Mouse (Mus musculus) CH12.LX (cell line): ENCODE measurements around the gene Pgpep1l. TPM values are rescaled to one million over a fixed set of nuclear protein-coding genes. Genes with fewer than 3 reads are reported as not detected.

Experiments used
- DNase-seq: peaks from one replicate; pipeline ENCODE4 v3.0.0-alpha.2; 2013; ENCODE audit errors: extremely low read depth
- H3K27ac ChIP-seq: 2 replicates; pipeline ENCODE4 v1.5.1; 2012; ENCODE audit warnings: low read depth, mild to moderate bottlenecking, control low read depth, moderate library complexity; ENCODE audit not compliant: insufficient read depth
- H3K27me3 ChIP-seq: replicated peaks from 2 replicates; pipeline ENCODE3; 2012; ENCODE audit warnings: inconsistent platforms
- H3K36me3 ChIP-seq, 2 experiments: replicated peaks in 1 of 2; 2 replicates each; pipeline versions ENCODE3 to v1.6.1; 2012; ENCODE audit warnings: inconsistent platforms in 1 of 2, low read length in 1 of 2, mild to moderate bottlenecking in 1 of 2, mixed read lengths in 1 of 2, moderate library complexity in 1 of 2; ENCODE audit not compliant: control insufficient read depth in 1 of 2, insufficient read depth in 1 of 2
- H3K4me1 ChIP-seq, 2 experiments: 2 replicates each; pipeline ENCODE4 v1.6.1; 2012; ENCODE audit warnings: inconsistent platforms in 1 of 2, moderate library complexity in 1 of 2; ENCODE audit not compliant: insufficient read depth in 2 of 2, control insufficient read depth in 1 of 2
- H3K4me2 ChIP-seq: 2 replicates; pipeline ENCODE4 v1.6.1; 2012; ENCODE audit warnings: low read depth, mild to moderate bottlenecking, control low read depth; ENCODE audit not compliant: poor library complexity, insufficient read depth, severe bottlenecking
- H3K4me3 ChIP-seq, 3 experiments: fragments of 150-350 bp in 1 of 3; sonication (generic) in 1 of 3; replicated peaks in 1 of 3; 2 replicates each; pipeline versions ENCODE3 to v1.5.1; 2011 to 2012; ENCODE audit warnings: low read depth in 2 of 3, low read length in 2 of 3, mild to moderate bottlenecking in 2 of 3, moderate library complexity in 2 of 3, control low read depth in 1 of 3, improper control_type of control experiment in 1 of 3, inconsistent platforms in 1 of 3, mixed read lengths in 1 of 3; ENCODE audit not compliant: poor library complexity in 1 of 3
- H3K79me2 ChIP-seq: replicated peaks from 2 replicates; pipeline ENCODE4 v1.6.1; 2012; ENCODE audit warnings: mild to moderate bottlenecking, moderate library complexity; ENCODE audit not compliant: control insufficient read depth, poor library complexity, insufficient read depth, severe bottlenecking; ENCODE audit errors: extremely low read depth
- H3K9ac ChIP-seq: 2 replicates; pipeline ENCODE4 v1.6.1; 2012; ENCODE audit warnings: low read depth, mild to moderate bottlenecking, control low read depth, moderate library complexity; ENCODE audit not compliant: insufficient read depth
- H3K9me3 ChIP-seq: replicated peaks from 2 replicates; pipeline ENCODE3; 2012; ENCODE audit warnings: low read length, inconsistent platforms, mixed read lengths
- BHLHE40 ChIP-seq: IDR thresholded peaks from 2 replicates; pipeline ENCODE4 v1.6.1; 2011; ENCODE audit warnings: mild to moderate bottlenecking, low read depth, low read length, improper control_type of control experiment
- CHD2 ChIP-seq: IDR thresholded peaks from 2 replicates; pipeline ENCODE4 v1.6.1; 2011; ENCODE audit warnings: low read length, improper control_type of control experiment
- E2F4 ChIP-seq: IDR thresholded peaks from 2 replicates; pipeline ENCODE4 v1.6.1; 2011; ENCODE audit warnings: low read depth, low read length, improper control_type of control experiment; ENCODE audit not compliant: insufficient replicate concordance
- GABPA ChIP-seq: IDR thresholded peaks from 2 replicates; pipeline ENCODE4 v1.6.1; 2012; ENCODE audit warnings: low read depth, low read length, improper control_type of control experiment, inconsistent platforms; ENCODE audit not compliant: insufficient replicate concordance
- JUN ChIP-seq: IDR thresholded peaks from 2 replicates; pipeline ENCODE4 v1.6.1; 2011; ENCODE audit warnings: low read depth, mild to moderate bottlenecking, low read length, improper control_type of control experiment, moderate library complexity; ENCODE audit not compliant: insufficient read depth
- JUND ChIP-seq: conservative IDR thresholded peaks from 2 replicates; pipeline ENCODE4 v1.6.1; 2011; ENCODE audit warnings: low read depth, low read length, improper control_type of control experiment
- MAFK ChIP-seq: IDR thresholded peaks from 2 replicates; pipeline ENCODE4 v1.6.1; 2011; ENCODE audit warnings: low read length, improper control_type of control experiment; ENCODE audit not compliant: insufficient replicate concordance
- MAX ChIP-seq: IDR thresholded peaks from 2 replicates; pipeline ENCODE4 v1.6.1; 2011; ENCODE audit warnings: low read length, improper control_type of control experiment
- MAZ ChIP-seq: IDR thresholded peaks from 2 replicates; pipeline ENCODE4 v1.6.1; 2012; ENCODE audit warnings: low read depth, mild to moderate bottlenecking, inconsistent platforms, low read length, improper control_type of control experiment, moderate library complexity
- MXI1 ChIP-seq: IDR thresholded peaks from 2 replicates; pipeline ENCODE4 v1.6.1; 2011; ENCODE audit warnings: mild to moderate bottlenecking, low read depth, low read length, improper control_type of control experiment
- MYC ChIP-seq: IDR thresholded peaks from 2 replicates; pipeline ENCODE4 v1.6.1; 2011; ENCODE audit warnings: low read depth, mild to moderate bottlenecking, improper control_type of control experiment, low read length
- NELFE ChIP-seq: IDR thresholded peaks from 2 replicates; pipeline ENCODE4 v1.6.1; 2011; ENCODE audit warnings: low read depth, low read length, improper control_type of control experiment
- POLR2A ChIP-seq: IDR thresholded peaks from 2 replicates; pipeline ENCODE4 v1.6.1; 2011; ENCODE audit warnings: low read depth, mild to moderate bottlenecking, improper control_type of control experiment, low read length
- POLR2AphosphoS2 ChIP-seq: IDR thresholded peaks from 2 replicates; pipeline ENCODE4 v1.6.1; 2011; ENCODE audit warnings: low read depth, low read length, improper control_type of control experiment
- RCOR1 ChIP-seq: conservative IDR thresholded peaks from 2 replicates; pipeline ENCODE4 v1.6.1; 2012; ENCODE audit warnings: low read depth, mild to moderate bottlenecking, inconsistent platforms, low read length, improper control_type of control experiment
- TCF12 ChIP-seq: IDR thresholded peaks from 2 replicates; pipeline ENCODE4 v1.6.1; 2014; ENCODE audit warnings: low read depth, mild to moderate bottlenecking, inconsistent platforms, low read length, improper control_type of control experiment
- UBTF ChIP-seq: IDR thresholded peaks from 2 replicates; pipeline ENCODE4 v1.6.1; 2012; ENCODE audit warnings: low read depth, mild to moderate bottlenecking, inconsistent platforms, low read length, improper control_type of control experiment, moderate library complexity
- USF1 ChIP-seq: IDR thresholded peaks from 2 replicates; pipeline ENCODE4 v1.6.1; 2014; ENCODE audit warnings: low read depth, mild to moderate bottlenecking, inconsistent platforms, low read length, improper control_type of control experiment
- ZC3H11A ChIP-seq: IDR thresholded peaks from 2 replicates; pipeline ENCODE4 v1.6.1; 2012; ENCODE audit warnings: low read depth, mild to moderate bottlenecking, inconsistent platforms, low read length, improper control_type of control experiment
- ZKSCAN1 ChIP-seq: IDR thresholded peaks from 2 replicates; pipeline ENCODE4 v1.6.1; 2012; ENCODE audit warnings: low read depth, inconsistent platforms, low read length, improper control_type of control experiment, borderline replicate concordance
- ZMIZ1 ChIP-seq: IDR thresholded peaks from 2 replicates; pipeline ENCODE4 v1.6.1; 2012; ENCODE audit warnings: low read depth, mild to moderate bottlenecking, inconsistent platforms, low read length, improper control_type of control experiment
- ZNF384 ChIP-seq: IDR thresholded peaks from 2 replicates; pipeline ENCODE4 v1.6.1; 2012; ENCODE audit warnings: low read depth, low read length, improper control_type of control experiment, inconsistent platforms
- dilution Hi-C: fragments of 300-500 bp; cut with MboI; formaldehyde crosslinking; loops from 2 replicates; pipeline ENCODE4 v1.14.3; 2020; ENCODE audit warnings: low sequenced_read_pairs; ENCODE audit not compliant: extremely low pct_unique_long_range_greater_than_20kb, extremely low pct_ligation_motif_present
- in situ Hi-C: fragments of 300-500 bp; cut with MboI; formaldehyde crosslinking; loops from 3 replicates; pipeline ENCODE4 v1.14.3; 2019; ENCODE audit warnings: low sequenced_read_pairs, low pct_ligation_motif_present, low pct_unique_long_range_greater_than_20kb, mixed read lengths
- polyA plus RNA-seq: library from polyadenylated mRNA; unstranded; fragments of >175 nt; gene quantifications from 2 replicates; pipeline ENCODE4 v1.2.1, GENCODE M21; 2012; ENCODE audit warnings: low read depth; ENCODE audit not compliant: insufficient read length
- total RNA-seq, 2 experiments: library from RNA; depleted of rRNA; stranded (reverse); fragments of 300-350 nt in 1 of 2; fragments of >200 nt in 1 of 2; gene quantifications; 2 replicates each; pipeline ENCODE4 v1.2.3; 2012 to 2014

The Pgpep1l gene
- total and polyA plus RNA-seq, 3 experiments, result not detected

- in situ Hi-C loops, result no loop called here
Measured at GRCm38 (mm10) chr7:68266691-68267090, 2.7 kb upstream of the Pgpep1l start.

GRCm38 (mm10) chr7:68265391-68265790, 1.4 kb upstream of the Pgpep1l start:
- Histone ChIP-seq H3K4me2 (no peak overlapping the region), H3K9ac (no peak overlapping the region), H3K4me3 (no peak overlapping the region)
- dilution Hi-C loops, result no loop called here
- TF ChIP-seq MYC, result no peak
- TF ChIP-seq UBTF, result no peak
- TF ChIP-seq CHD2, result no peak
- no peak for TF ChIP-seq MAZ
- no peak for TF ChIP-seq JUND
- TF ChIP-seq MAFK, result no peak
- no peak for TF ChIP-seq BHLHE40
- TF ChIP-seq TCF12, result no peak
- TF ChIP-seq ZC3H11A, result no peak
- no peak for TF ChIP-seq POLR2A
- TF ChIP-seq, all 38 proteins: peak for 0
- no peak for DNase-seq
- no peak overlapping the region for H3K27ac ChIP-seq
- no peaks in the 10 kb centered on the region for H3K79me2 ChIP-seq
- no peaks in the 10 kb centered on the region for H3K36me3 ChIP-seq
- in situ Hi-C loops, result no loop called here
- H3K27me3 ChIP-seq, result no peaks in the 10 kb centered on the region
- H3K9me3 ChIP-seq, result peaks cover 2% of the 10 kb centered on the region
- H3K4me1 ChIP-seq, result peaks cover 7 to 15% of the 10 kb centered on the region in 2 experiments

More at GRCm38 (mm10) chr7:68266691-68267090, 2.7 kb upstream of the Pgpep1l start:
- H3K4me3 ChIP-seq, result no peak overlapping the region
- no peak overlapping the region for H3K4me2 ChIP-seq
- no peak overlapping the region for H3K27ac ChIP-seq
- H3K4me1 ChIP-seq, result peaks cover 7 to 15% of the 10 kb centered on the region in 2 experiments
- H3K9me3 ChIP-seq, result no peaks in the 10 kb centered on the region
- dilution Hi-C loops, result no loop called here
- TF ChIP-seq ZMIZ1 (no peak), E2F4 (no peak), POLR2AphosphoS2 (no peak), MAFK (no peak), MXI1 (no peak), GABPA (no peak), ZNF384 (no peak), MAX (no peak), ZC3H11A (no peak), RCOR1 (no peak), MAZ (no peak), POLR2A (no peak), USF1 (no peak), NELFE (no peak), ZKSCAN1 (no peak), JUN (no peak)
- TF ChIP-seq, all 38 proteins: peak for 0
- Histone ChIP-seq H3K9ac (no peak overlapping the region), H3K27me3 (no peaks in the 10 kb centered on the region), H3K79me2 (no peaks in the 10 kb centered on the region), H3K36me3 (no peaks in the 10 kb centered on the region)
- DNase-seq, result no peak
